Mouse (Mus musculus): Measurements from ENCODE around the gene Llgl2.

DNA sequence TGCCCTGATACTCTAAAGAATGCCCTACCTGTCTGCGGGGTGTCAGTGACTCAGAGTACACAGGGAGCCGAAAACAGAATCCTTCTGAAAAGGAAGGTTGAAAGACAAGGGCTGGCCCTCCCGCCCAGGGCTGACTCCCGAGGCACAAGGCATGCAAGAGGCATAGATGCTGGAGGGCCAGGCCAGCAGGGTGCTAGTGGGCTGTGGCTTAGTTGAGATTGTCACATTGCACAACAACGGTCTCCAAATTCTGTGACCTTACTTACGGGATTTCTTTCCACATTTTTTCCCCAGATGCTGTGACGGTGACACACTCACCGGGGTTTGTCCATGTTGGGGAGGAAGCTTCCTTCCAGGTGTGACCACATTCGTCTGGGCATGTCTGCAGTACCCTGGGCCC lies 46.9 kb upstream of the Llgl2 start:
- TF ChIP-seq MAX (IDR thresholded peaks at IDR 0.05; ENCODE audit: low read depth): no peak
- TF ChIP-seq E2F4 (IDR thresholded peaks at IDR 0.05; ENCODE audit: insufficient read depth): no peak
- TF ChIP-seq POLR2A (IDR thresholded peaks at IDR 0.05; ENCODE audit: insufficient read length, low read depth): no peak
- no peak for TF ChIP-seq USF1 (IDR thresholded peaks at IDR 0.05; ENCODE audit: low read depth)
- no peak for TF ChIP-seq TCF12 (IDR thresholded peaks at IDR 0.05; ENCODE audit: insufficient read depth, poor library complexity, severe bottlenecking)
- TF ChIP-seq SRF (IDR thresholded peaks at IDR 0.05; ENCODE audit: control insufficient read depth, insufficient read length, low read depth): no peak
- no peak for TF ChIP-seq POLR2AphosphoS2 (IDR thresholded peaks at IDR 0.05; ENCODE audit: insufficient read length, low read depth)
- TF ChIP-seq CEBPB (IDR thresholded peaks at IDR 0.05; ENCODE audit: insufficient read depth, poor library complexity, severe bottlenecking): no peak
